Mouse (Mus musculus): Measurements from ENCODE around the gene Pcca. TPM values are rescaled to one million over a fixed set of nuclear protein-coding genes. Genes with fewer than 3 reads are reported as not detected.

Gene Pcca
- polyA plus RNA-seq, 1 experiment from 2014 or later, result 29.9 TPM

DNA sequence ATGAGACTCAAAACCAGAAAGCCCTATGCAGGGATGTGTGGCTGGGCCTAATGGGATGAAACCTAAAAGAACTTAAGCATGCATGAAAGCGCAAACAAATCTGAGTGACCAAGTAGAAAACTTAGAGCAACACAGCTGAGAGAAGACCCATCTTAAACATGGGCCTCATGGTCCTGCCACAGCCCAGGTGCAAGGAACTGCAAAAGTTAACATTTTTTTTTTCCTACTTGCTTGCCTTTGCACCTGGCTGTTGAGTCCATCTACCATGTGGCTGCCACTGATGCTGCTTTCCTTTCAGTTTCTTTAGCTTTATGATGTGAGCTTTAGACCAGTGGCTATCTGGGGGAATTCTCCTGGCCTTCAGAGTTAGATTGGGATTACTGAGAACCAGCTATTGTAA is 383.6 kb downstream of the Pcca start:
- Histone ChIP-seq H3K36me3 (ENCODE audit: control insufficient read depth, insufficient read depth, low read length) (peaks cover 8% of the 10 kb centered on the region), H3K4me1 (ENCODE audit: control insufficient read depth, insufficient read depth, low read length) (0 out of 2 replicates have a peak, but pooled peaks cover 7% of the 10 kb centered on the region), H3K9me3 (ENCODE audit: control insufficient read depth, low read length) (no peaks in the 10 kb centered on the region), H3K27me3 (ENCODE audit: control insufficient read depth, insufficient read depth, low read length) (peaks cover 13% of the 10 kb centered on the region), H3K4me3 (replicated peaks; ENCODE audit: low read depth, low read length) (no peak overlapping the region), H3K4me2 (ENCODE audit: low read length) (no peak overlapping the region), H3K9ac (replicated peaks; ENCODE audit: low read length) (no peak overlapping the region), H3K27ac (replicated peaks; ENCODE audit: low read depth, low read length) (no peak overlapping the region)
- 95% methylated on average over 1 of the region's 1 CpGs for WGBS
- ATAC-seq (ENCODE audit: low FRiP score, low TSS enrichment) (no peak), DNase-seq (no peak)

DNA sequence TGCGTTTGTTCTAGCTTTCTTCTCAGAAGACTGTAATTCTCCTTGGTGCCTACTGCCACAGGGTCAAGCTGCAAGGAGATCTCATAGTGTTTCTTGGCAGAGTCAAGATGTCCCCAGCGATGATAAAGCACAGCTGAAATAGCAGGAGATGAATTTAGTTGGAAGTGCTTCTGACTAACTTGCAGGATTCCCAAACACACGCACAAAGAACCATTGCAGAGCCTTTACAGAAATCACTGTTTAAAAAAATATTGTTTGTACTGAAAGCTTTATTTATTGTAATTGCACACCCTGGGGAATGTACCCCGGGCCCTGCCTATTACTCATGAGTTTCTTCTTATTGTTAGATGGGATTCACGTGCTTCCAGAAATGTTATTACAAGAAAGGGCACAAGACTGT is 385.9 kb downstream of the Pcca start:
- Histone ChIP-seq H3K9me3 (ENCODE audit: control insufficient read depth, low read length) (no peaks in the 10 kb centered on the region), H3K4me2 (ENCODE audit: low read length) (no peak overlapping the region), H3K27me3 (ENCODE audit: control insufficient read depth, insufficient read depth, low read length) (no peaks in the 10 kb centered on the region), H3K4me3 (replicated peaks; ENCODE audit: low read depth, low read length) (no peak overlapping the region), H3K36me3 (ENCODE audit: control insufficient read depth, insufficient read depth, low read length) (peaks cover 8% of the 10 kb centered on the region), H3K9ac (replicated peaks; ENCODE audit: low read length) (no peak overlapping the region), H3K4me1 (ENCODE audit: control insufficient read depth, insufficient read depth, low read length) (no peaks in the 10 kb centered on the region), H3K27ac (replicated peaks; ENCODE audit: low read depth, low read length) (no peak overlapping the region)
- ATAC-seq (ENCODE audit: low FRiP score, low TSS enrichment) (no peak), DNase-seq (no peak)
- 88% methylated on average over 5 of the region's 5 CpGs for WGBS

DNA sequence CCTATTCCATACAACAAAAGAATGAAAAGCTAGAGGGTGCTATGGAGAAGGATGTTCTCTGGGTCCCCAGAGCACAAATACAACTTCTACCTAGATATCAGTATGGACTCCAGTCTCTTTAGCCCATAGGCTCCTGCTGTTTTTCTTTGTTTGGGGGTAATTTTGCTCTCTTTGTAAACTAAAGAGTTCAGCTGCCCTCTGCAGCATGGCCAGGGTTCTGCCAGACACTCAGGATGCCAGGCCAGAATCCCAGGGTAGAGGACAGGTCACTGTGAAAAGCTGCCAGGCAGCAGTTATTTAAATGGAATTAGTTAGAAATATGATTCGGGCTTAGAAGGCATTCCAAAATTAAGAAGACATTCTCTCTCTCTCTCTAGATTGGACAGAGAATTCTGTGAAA is 402.3 kb downstream of the Pcca start:
- Histone ChIP-seq H3K9me3 (ENCODE audit: control insufficient read depth, low read length) (no peaks in the 10 kb centered on the region), H3K27me3 (ENCODE audit: control insufficient read depth, insufficient read depth, low read length) (no peaks in the 10 kb centered on the region), H3K4me2 (ENCODE audit: low read length) (no peak overlapping the region), H3K27ac (replicated peaks; ENCODE audit: low read depth, low read length) (no peak overlapping the region), H3K4me1 (ENCODE audit: control insufficient read depth, insufficient read depth, low read length) (no peaks in the 10 kb centered on the region), H3K4me3 (replicated peaks; ENCODE audit: low read depth, low read length) (no peak overlapping the region), H3K36me3 (ENCODE audit: control insufficient read depth, insufficient read depth, low read length) (peaks cover 35% of the 10 kb centered on the region), H3K9ac (replicated peaks; ENCODE audit: low read length) (no peak overlapping the region)
- no peak for ATAC-seq (ENCODE audit: low FRiP score, low TSS enrichment)
- WGBS, result 85% methylated on average over 1 of the region's 1 CpGs
- no peak for DNase-seq

Other genes starting within 250 kb of the Pcca start
- gene Gm5089, start 83.2 kb upstream of the Pcca start, polyA plus RNA-seq (2014; fragmentation: Nextera tagmentation; extraction: Ambion mirVana), result 0.70 and 0.75 TPM in 2 replicates
- 9.9 and 14.9 TPM in 2 replicates for gene Zic5, start 68.6 kb upstream of the Pcca start, polyA plus RNA-seq (2014; fragmentation: Nextera tagmentation; extraction: Ambion mirVana)
- gene Zic2, start 58.9 kb upstream of the Pcca start, polyA plus RNA-seq (2014; fragmentation: Nextera tagmentation; extraction: Ambion mirVana), result 10.3 and 10.8 TPM in 2 replicates
- gene Gm10837, start 43.7 kb upstream of the Pcca start, polyA plus RNA-seq (2014; fragmentation: Nextera tagmentation; extraction: Ambion mirVana), result 0.38 and 0.72 TPM in 2 replicates